Mouse (Mus musculus): ENCODE data around the gene Eef1b2.
"Not testable (repeated sequence)": the region's sequence is repeated elsewhere in the genome, so short reads cannot be mapped to it uniquely, and the experiment has no call there.

Gene Eef1b2

DNA sequence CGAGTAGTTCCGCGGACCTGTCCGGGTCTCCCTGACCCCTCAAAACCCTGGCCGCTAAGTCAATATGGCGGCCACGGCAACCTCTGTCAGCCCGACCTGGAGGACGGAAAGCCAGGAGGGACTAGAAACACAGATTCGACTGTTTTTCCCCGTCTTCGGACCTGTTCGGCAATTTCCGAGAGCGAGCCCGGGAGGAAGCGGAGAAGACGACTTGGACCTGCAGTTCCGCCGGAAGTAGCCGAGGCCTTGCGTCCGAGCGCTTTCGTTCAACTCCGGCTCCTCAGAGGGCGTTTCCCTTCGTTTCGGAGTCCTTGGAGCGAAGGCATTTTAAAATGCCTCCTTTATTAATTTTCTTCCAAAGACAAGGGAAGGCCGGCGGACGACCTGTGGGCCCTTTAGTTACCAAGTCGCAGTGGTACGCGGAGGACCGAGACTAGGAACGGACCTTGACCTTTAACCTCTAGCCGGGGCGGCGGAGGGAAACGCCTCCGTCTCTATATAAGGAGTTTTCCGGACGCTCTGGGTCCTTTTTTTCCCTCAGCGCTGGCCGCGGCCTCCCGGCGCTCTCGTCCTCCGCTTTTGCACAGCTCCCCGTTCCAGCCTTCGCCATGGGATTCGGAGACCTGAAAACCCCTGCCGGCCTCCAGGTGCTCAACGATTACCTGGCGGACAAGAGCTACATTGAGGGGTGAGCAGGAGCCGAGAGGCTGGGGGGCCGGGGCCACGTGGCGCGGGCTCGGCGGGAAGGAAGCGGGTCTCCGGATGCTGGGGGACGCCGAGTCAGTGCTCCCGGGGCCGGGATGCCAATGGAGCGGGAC is at the start of gene Eef1b2, which contains the start of gene Ndufs1:
Gene Eef1b2 (plus strand): TSS at position 222 of the 818 bp plus-strand sequence.
Gene Ndufs1 (minus strand): TSS at position 230 of the 818 bp plus-strand sequence.
- peak; percentile 98 for DNase-seq (ENCODE audit: low spot score)

DNA sequence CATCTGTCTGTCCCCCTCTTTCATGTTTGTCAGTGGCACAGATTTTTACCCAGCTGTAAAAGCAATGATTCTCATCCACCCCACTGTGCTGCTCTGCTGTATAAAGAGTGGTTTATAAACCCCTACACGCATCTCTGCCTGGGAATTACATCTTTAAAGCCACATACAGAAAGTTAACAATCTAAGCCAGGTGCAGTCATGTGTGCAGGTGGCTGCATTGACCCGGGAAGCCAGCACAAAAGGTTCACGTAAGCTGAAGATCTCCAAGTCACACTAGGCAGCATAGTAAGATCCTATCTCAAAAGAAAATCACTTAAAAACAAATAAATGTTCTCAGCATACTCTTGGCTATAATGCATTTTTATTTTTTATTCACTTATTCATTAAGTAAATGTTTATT is 47.4 kb upstream of the Eef1b2 start:
- DNase-seq (ENCODE audit: low spot score) = no peak

DNA sequence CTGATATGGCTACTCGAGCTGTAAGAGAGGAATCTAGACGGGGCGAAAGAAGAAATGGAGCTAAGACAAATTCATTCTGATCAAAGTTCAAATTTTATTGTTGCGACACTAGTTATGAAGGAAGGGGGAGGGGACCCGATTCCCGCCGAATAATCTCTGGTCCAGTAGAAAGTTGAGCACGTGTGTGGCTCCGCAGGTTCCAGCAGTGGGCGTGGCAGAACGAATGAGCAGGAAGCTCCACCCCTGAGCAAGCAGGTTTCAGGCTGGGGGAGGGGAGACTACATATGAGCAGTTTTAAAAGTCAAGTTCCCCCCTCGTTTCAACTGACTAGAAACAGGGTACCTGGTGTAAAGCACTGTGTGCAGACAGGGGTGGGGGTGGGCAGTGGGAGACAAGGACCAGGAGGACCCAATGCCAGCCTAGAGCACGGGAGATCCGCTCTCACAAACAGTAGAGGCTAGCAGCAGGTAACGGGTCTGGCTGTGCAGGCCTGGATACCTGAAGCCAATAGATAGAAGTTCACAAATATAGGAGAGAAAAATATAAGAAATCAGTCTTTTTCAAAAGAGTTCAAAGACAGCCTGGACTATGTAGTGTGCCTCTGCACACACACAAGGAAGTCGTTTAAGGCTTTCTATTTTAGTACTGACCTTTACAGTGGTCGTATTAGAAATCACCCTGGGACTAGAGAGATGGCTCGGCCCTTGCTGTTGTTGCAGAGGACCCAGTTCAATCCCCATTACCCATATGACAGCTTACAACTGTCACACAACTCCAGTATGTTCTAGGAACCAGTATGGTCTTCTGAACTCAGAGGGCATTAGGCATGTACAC is 46.6 kb upstream of the Eef1b2 start:
- no peak for DNase-seq (ENCODE audit: low spot score)

DNA sequence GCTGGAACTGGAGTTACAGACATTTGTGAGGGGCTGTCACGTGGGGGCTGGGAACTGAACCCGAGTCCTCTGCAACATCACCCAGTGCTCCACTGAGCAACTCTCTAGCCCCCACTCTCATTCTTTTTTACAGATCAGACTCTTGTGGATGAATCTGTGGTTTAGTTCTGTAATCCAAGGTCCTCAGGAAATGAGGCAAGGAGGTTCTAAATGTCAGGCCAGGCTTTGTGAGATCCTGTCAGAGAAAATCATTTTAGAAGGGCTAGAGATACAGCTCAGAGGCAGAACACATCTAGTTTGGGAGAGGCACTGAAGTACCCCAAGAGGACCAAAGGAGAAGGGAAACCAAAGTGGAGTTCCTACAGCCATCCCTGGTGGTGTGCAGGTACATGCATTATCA is 45.7 kb upstream of the Eef1b2 start:
- no peak for DNase-seq (ENCODE audit: low spot score)

DNA sequence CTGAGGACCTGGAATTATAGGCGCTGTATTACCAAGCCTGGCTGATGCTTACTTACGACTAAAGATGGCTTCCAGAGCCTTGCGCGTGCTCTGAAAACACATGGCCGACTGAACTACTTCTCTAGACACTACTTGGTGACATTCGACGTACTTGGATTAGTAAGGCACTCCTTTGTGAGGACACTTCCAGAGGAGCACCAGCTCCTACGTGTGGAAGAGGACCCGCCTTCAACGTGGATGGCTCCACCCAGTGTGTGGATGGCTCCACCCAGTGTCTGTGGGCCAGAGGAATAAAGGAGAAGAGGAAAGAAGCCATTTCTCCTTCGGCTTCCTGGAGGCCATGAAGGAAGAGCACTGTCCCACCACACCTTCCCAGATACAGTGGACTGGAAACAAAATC is 44.9 kb upstream of the Eef1b2 start:
- no peak for DNase-seq (ENCODE audit: low spot score)

DNA sequence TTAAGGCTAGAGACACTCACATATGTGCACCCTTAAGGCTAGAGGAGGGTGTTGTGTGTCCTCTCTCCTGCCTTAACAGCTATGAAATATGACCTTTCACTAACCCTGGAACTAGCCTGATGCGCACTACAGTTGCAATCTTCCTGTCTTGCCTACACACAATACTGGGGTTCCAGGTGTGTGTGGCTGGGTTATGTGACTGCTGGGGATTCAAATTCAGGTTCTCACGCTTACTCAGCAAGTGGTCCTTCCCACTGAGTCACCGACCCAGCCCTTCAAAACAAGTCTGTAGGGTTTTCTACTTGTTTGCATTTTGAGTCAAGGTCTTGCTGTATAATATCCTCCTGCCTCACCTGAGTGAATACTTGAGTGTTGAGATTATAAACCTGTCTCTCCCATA is 42.1 kb upstream of the Eef1b2 start:
- no peak for DNase-seq (ENCODE audit: low spot score)

DNA sequence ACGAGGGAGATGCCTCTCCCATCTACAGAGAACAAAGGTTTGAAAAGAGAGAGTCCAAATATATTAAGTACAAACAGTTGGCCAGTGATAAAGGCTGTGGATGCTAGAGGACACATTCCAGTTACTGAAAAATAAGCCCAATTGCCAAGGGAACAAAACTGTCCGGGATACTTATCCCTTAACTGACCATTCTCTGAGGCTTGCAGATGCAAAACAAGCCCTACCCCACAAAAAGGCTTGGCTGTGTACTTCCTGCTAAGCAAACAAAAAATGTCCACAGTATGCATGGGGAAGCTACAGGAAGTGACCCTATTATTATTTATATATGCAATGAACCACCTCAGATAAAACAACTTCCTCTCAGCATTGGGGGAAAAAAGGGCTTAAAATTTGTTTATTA is 38.7 kb upstream of the Eef1b2 start:
- no peak for DNase-seq (ENCODE audit: low spot score)

DNA sequence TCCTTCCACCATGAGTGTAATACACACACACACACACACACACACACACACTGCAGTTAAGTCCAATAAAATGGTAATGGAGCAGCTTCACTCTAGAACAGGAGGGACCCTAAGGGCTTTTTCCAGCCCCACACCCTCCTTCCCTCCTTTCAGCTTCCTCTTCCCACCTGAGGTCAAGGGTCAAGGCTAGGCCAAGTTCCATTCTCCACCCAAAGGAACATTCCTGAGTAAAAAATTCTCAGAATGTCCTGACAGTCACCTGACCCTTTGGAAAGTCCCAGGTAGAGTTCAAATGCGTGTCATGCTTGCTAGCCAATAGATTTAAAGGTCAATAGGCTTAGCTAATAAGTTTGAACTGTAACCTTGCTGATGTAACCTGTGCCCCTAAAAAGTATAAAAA is 38.0 kb upstream of the Eef1b2 start:
- DNase-seq (ENCODE audit: low spot score) = not testable (repeated sequence)

DNA sequence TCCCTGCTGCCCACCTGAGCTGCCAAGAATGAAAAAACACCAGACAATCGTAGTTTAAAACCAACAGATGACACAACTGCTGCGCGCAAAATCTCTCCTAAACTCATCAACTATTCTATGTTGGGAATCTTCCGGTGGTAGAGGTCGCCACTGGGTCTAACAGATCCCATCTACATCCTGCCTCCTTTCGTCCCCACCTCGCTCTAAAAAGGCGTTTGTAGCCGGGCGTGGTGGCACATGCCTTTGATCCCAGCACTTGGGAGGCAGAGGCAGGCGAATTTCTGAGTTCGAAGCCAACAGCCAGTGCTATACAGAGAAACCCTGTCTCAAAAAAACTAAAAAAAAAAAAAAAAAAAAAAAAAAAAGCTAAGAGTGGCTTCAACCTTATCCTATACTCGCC is 36.4 kb upstream of the Eef1b2 start:
- no peak for DNase-seq (ENCODE audit: low spot score)

DNA sequence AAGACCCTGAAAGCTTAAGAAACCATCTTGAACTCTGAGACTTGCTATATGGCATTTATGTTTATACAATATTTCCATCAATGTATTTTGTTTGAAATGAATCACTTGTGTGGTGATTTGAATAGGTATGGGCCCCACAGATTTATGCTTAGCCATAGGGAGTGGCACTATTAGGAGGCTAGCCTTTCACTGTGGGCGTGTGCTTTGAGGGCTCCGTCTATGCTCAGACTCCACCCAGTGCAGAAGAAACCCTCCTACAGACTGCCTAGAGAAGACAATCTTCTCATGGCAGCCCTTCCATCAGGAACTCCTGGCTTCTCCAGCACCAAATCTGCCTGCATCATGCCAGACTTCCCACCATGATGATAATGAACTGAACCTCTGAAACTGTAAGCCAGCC is 8.0 kb upstream of the Eef1b2 start:
- DNase-seq (ENCODE audit: low spot score) = no peak

DNA sequence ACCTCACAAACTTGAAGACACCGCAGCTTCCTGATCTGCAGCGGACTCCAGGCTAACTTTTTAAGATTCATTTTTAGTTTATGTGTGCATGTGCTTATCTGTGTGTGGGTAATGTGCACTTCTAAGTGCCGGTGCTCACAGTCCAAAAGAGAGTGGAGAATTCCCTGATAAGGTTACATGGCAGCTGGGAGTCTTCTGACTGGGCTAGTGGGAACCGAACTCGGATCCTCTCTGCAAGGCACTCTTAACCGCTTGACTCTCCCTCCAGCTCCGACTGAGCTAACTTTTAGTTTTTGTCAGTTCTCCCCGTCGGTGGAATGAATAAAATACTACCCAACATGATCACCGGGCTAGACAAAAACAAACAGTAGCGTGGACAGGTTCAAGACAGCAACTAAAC is 772 bp upstream of the Eef1b2 start:
- no peak for DNase-seq (ENCODE audit: low spot score)

DNA sequence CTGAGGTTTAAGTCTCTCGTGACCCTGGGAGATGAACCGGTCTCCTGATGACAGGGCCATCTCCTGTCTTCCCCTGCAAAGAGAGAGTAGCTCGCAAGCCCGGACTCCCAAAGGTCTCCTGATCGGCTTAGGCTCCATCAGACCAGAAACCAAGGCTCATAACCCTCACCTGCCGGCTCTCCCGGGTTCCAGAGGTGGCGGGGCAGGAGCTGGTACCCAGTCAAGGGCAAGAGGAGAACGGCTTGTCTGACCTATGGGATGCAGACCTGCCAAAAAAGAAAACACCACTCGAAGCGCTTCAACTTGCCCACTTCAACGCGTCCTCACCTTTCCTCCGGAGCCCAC is 394 bp upstream of the Eef1b2 start:
- DNase-seq (ENCODE audit: low spot score) = no peak

DNA sequence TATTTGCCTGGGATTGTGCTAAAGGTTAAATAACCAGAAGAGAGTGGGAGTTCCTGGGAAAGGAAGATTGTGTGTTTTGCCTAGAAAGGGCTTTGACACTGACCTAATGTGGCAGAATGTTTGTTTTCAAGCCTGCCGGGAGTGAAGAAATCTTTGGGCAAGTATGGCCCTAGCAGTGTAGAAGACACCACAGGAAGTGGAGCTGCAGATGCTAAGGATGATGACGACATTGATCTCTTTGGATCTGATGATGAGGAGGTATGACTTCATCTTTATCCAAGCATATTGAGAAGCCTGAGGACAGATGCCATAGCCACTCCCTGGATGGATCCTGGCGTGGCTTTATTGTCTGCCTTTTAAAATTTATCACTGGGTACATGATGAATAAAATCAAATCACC is 1.7 kb downstream of the Eef1b2 start:
- DNase-seq (ENCODE audit: low spot score) = no peak

DNA sequence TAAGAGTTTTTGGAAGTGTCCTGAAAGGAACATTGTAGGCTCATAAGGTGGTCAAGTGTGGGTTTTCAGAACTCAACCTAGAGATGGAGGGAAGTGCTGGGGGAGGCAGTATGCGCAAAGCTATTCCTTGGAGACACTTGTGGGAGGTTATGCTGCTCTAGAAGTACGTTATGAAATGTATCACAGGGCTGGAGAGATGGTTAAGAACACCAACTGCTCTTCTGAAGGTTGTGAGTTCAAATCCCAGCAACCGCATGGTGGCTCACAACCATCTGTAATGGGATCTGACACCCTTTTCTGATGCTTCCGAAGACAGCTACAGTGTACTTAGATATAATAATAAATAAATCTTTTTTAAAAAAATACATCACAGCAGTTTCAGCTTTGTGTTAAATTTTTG is 3.5 kb downstream of the Eef1b2 start:
- no peak for DNase-seq (ENCODE audit: low spot score)

DNA sequence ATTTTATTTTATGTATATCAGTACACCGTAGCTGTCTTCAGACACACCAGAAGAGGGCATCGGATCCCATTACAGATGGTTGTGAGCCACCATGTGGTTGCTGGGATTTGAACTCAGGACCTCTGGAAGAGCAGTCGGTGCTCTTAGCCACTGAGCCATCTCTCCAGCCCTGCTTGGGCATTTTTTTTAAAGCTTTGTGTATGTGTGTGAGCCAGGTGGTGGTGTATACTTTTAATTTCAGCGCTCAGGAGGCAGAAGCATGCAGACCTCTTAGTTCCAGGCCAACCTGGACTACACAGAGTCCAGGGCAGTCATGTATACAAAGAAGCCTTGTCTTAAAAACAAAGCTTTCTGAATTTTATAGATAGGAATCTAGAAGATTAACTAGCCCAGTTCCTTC is 4.0 kb downstream of the Eef1b2 start:
- not testable (repeated sequence) for DNase-seq (ENCODE audit: low spot score)

DNA sequence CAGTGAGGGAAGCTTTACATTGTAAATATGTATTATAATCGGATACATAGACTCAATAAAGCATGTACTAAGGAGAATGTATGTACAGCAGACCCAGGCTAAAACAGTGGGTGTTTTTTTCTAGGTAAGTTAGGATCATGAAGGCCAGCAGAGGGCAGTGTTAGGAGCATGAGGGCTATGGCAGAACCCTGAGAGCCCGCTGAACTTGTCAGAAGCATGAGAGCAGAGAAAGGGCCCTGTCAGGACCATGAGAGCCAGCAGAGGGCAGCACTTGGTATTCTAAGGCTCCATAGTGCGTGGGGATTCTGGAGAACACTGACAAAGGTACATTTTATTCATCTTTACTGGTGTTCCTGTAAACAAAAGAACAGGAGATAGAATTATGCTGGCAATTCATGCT is 4.4 kb downstream of the Eef1b2 start:
- DNase-seq (ENCODE audit: low spot score) = peak; percentile 94

DNA sequence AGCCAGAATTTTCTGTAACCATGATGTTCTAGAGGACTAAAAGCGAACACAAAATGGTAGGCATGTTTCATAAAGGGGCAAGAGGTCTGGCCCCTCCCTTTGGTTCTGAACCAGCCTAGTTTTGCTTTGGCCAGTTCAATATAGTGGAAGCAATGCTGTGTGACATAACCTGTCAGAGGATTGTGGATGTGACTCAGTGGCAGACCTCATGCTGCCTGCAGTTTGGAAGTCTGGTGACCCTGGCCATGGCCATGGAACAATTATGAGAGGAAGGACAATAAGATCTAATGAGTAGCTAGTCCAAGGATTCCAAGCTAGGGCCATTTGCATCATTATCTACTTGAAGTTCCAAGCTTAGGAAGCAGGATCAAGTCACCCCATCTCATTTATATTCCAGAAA is 4.9 kb downstream of the Eef1b2 start:
- no peak for DNase-seq (ENCODE audit: low spot score)

DNA sequence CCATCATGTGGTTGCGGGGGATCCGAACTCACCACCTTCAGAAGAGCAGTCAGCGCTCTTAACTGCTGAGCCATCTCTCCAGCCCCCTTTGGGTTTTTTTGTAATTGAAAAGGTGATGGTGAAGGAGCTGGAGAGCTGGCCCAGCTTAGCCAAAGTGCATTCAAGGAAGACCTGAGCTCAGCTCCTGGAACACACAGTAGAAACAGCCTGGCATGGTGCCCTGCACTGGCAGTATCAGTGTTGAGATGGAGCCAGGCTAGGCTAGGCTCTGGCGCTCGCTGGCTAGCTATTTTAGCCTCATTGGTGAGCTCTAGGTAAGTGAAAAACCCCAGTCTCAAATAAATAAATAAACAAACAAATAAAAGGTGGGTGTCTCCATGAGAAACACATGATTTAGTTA is 5.6 kb downstream of the Eef1b2 start:
- peak; percentile 64 for DNase-seq (ENCODE audit: low spot score)

DNA sequence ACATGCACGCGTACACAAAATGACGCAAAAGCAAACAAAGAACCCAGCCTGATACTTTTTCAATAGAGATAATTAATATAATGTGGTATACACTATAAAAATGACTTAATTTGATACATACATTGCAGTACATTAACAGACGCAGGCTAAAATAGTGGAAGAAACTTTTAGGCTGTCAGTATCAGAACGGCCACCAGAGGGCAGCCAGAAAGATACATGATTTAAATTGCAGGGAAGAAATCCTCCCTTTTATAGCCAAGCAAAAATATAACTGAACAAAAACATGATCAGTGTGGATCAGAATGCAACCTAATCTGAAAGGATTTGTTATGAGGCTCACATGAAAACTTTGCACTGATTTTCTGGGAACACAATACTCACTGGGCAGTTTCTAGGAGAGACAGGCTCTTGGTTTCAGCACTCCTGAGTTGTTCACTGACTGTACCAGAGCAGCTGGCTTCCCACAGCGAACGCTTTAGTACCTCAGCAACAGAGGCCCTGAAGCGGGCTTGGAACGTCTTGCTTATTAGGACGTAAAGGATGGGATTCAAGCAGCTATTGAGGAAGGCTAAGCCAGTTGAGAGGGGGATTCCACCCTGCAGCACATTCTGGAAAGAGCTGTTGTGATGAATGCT is 6.1 kb downstream of the Eef1b2 start:
- peak; percentile 65 for DNase-seq (ENCODE audit: low spot score)

DNA sequence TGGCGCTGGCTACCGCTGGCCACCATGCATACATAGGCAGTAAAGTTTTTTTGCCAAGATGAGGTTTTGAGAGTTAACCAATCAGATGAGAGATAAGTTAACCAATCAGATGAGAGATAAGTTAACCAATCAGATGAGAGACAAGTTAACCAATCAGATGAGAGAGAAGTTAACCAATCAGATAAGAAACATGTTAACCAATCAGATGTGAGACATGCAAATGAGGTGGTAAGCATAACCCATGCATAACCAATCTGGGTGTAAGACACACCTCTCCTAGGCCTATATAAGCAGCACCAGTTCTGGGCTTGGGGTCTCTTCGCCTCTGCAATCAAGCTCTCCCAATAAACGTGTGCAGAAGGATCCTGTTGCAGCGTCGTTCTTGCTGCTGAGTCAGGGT is 8.8 kb downstream of the Eef1b2 start:
- DNase-seq (ENCODE audit: low spot score) = not testable (repeated sequence)

DNA sequence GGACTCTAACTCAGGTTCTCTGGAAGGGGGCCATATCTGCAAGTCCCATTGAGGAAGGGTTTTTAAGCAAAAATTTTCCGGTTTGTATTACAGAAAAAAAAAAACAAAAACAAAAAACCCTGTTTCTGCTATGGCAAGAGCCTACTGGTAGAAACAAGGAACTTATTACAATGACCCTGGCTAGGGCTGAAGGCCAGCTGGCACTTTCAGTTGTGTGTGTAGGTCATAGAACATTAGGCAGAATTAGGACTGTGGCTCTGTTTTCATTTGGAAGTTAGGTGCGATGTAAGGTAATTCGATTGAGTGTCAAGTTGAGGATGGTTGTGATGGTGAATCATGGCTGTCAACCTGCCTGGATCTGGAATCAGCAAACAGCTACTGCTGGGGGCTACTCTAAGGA is 11.9 kb downstream of the Eef1b2 start:
- no peak for DNase-seq (ENCODE audit: low spot score)

DNA sequence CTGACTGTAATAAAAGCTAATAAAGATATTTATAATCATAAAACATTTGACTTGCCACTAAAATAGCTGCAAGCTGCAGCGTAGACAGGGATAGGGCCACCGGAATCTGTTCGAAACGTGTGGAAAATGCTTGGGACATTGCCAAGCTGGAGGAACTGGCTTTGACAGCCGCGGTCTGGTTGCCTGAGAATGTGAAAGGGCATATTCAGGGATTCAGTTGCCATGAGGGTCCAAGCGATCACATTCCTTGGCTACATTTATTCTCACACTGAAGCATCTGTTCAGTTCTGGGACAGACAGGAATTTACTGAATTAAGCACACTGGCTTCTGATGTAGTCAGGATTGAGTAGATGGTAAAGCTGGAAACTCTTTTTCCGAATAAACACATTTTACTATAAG is 14.2 kb downstream of the Eef1b2 start:
- no peak for DNase-seq (ENCODE audit: low spot score)

Measured in urinary bladder, postnatal 14 days (tissue).